Mouse (Mus musculus): Measurements from ENCODE around the gene Gtf2f2. TPM values are rescaled to one million over a fixed set of nuclear protein-coding genes. Genes with fewer than 3 reads are reported as not detected.
A peak's percentile ranks its signal among the peaks of the same experiment; 100 is the strongest.

Gene Gtf2f2
- total RNA-seq (2018; cell fraction: chromatin; rRNA removed) = 10 to 100 TPM; 10.9 to 26.2 (median 18.7) TPM
- 10 to 100 TPM; 19.3 to 26.1 (median 22.2) TPM for total RNA-seq (2018; cell fraction: cytosol; rRNA removed)
- 10 to 100 TPM in 24 of 26 experiments, 1 to 10 TPM in 2; 8.0 to 28.9 (median 15.0) TPM for total RNA-seq (2018; cell fraction: nucleus; rRNA removed)
- 19.5 to 40.8 TPM (median 40.3 TPM) in 3 replicates for polyA plus RNA-seq (2018)

DNA sequence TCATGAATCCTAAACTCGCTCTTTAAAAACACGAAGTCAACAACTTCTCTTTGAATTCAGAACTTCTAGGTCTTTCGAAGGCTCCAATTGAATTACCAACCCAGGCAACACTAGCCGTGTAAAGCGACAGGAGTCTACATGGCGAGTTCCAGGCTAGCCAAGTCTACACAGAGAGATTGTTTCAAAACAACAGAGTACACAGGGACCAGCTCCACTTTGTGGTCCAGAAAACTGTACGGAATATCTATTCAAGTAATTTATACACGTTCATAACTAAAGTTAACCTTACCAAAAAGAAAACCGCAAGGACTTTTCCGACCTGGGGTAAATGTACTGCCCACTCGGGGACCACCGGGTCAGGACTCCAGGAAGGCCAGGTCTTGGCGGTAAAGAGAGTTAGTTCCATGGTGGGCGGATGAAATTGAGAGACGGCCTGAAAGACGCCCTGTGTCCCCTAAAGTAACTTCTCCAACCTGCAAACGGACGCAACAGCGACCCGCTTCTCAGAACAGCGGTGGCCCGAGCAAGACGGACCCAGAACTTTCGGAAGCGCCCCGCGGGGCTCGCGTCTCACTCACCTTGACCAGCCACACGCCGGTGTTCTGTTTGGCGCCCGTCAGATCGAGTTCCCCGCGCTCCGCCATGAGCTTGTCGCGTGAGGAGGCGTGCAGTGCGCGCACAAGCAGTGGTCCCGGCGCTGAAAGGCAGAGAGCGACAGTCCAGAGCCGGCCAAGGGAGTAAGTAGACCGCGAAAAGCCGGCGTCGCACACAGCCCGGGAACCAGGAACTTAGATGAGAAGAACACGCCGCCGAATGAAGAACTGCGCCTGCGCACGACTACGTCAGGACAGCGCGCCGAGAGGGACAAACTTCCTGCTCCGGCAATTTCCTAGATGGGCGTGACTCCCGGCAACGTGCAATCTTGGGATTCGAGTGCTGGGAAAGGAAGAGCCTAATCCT lies at the start of gene Gtf2f2:
Gtf2f2 (minus strand) TSS at position 764 of the 960 bp plus-strand sequence.
- H3K79me2 ChIP-seq (ENCODE audit: inconsistent target) = peaks cover 51% of the 10 kb centered on the region
- WGBS (ENCODE audit: missing documents) = 1% methylated on average over 67 of the region's 67 CpGs
- peak within 1 kb of the TSS; percentile 12; the same call in 1 of the 2 replicates for H3K27ac ChIP-seq
- no peaks in the 10 kb centered on the region for H3K36me3 ChIP-seq (ENCODE audit: inconsistent target)
- peak within 1 kb of the TSS; percentile 86 for H3K4me3 ChIP-seq (ENCODE audit: inconsistent target)

DNA sequence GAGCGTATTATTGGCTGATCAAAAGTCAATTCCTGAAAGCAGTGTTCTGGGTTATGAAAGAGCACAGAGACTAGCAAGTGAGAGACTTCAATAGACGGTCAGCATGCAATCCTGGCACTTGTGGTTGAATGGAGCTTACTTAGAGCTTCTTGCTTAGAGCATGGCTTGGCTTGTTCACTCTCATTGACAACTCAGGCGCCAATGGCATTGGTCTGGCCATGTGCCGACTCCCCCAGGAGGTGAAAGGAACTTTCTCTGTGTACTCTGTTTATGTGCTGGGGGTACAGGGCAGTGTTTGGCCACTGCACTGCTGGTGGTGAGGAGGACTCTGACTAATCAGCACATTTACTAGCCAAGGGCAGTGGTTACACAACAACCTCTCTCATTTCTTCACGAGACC lies 48.8 kb upstream of the Gtf2f2 start:
- no peak overlapping the region for H3K27ac ChIP-seq
- 89% methylated on average over 5 of the region's 5 CpGs for WGBS (ENCODE audit: missing documents)

DNA sequence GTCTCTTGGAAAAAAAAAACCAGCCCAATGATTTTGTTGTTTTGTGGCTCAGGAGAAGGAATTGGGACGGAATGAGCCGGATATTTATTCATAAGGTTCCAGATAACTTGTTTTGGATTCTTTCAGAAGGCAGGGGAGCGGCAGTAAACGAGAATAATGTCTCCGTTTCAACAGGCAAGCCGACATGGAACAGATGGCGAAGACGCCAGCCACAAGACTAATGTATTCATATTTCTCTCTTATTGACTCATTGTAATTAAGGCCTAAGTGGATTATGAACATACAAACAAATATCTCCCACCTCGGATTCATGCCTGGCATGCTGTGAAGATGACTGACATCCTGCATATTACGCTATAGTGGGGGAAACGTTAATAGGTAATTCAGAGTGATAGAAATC lies 43.1 kb upstream of the Gtf2f2 start:
- whole genome bisulfite sequencing (ENCODE audit: missing documents) = 92% methylated on average over 11 of the region's 11 CpGs
- Histone ChIP-seq H3K79me2 (ENCODE audit: inconsistent target) (no peaks in the 10 kb centered on the region), H3K36me3 (ENCODE audit: inconsistent target) (no peaks in the 10 kb centered on the region)

More for the DNA sequence above, 48.8 kb upstream of the Gtf2f2 start:
- Histone ChIP-seq H3K36me3 (ENCODE audit: inconsistent target) (no peaks in the 10 kb centered on the region), H3K4me3 (ENCODE audit: inconsistent target) (no peak overlapping the region), H3K79me2 (ENCODE audit: inconsistent target) (no peaks in the 10 kb centered on the region)

DNA sequence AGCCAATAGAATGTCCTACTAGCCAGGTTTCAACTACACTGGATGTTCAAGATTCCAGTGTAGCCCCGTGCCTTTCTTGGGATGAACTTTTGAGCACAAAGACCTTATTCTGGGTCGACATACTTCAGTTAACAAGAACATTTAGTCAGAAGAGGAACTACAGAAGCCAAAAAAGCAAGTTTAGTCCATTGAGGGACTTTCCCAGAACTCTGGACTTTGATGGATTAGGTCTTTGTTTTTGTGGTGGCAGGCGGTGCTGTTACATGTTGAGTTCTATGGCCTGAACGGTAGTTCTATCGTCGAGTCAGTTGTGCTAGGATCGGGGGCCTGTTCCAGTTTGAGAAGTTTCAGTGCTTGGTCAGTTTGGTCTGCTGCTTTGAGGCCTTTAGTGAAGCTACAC lies 41.3 kb upstream of the Gtf2f2 start:
- no peaks in the 10 kb centered on the region for H3K79me2 ChIP-seq (ENCODE audit: inconsistent target)
- no peaks in the 10 kb centered on the region for H3K36me3 ChIP-seq (ENCODE audit: inconsistent target)
- no peak overlapping the region for H3K4me3 ChIP-seq (ENCODE audit: inconsistent target)
- H3K27ac ChIP-seq = no peak overlapping the region
- WGBS (ENCODE audit: missing documents) = 21% methylated on average over 3 of the region's 7 CpGs

More for the DNA sequence above, 43.1 kb upstream of the Gtf2f2 start:
- Histone ChIP-seq H3K27ac (no peak overlapping the region), H3K4me3 (ENCODE audit: inconsistent target) (no peak overlapping the region)

DNA sequence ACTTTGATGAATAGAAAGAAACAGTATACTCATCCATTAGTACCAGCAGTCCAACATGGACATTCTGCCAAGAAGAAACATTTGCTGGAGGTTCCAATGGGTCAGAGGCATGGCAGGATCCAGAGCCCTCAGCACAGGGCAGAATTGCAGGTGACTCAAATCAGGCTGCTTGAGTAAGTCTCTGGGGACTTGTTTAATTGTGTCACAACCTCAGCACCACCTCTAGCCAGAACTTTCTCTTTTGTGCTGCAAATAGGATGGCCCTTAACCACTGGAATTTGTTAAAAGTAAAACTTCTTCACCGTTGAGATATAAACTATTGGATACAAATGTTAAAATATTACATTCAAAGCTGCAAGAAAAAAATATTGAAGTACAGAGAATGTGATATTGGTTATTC lies 35.1 kb upstream of the Gtf2f2 start:
- no peak overlapping the region for H3K27ac ChIP-seq
- no peaks in the 10 kb centered on the region for H3K36me3 ChIP-seq (ENCODE audit: inconsistent target)
- H3K79me2 ChIP-seq (ENCODE audit: inconsistent target) = no peaks in the 10 kb centered on the region
- 83% methylated on average over 1 of the region's 1 CpGs for WGBS (ENCODE audit: missing documents)
- no peak overlapping the region for H3K4me3 ChIP-seq (ENCODE audit: inconsistent target)

DNA sequence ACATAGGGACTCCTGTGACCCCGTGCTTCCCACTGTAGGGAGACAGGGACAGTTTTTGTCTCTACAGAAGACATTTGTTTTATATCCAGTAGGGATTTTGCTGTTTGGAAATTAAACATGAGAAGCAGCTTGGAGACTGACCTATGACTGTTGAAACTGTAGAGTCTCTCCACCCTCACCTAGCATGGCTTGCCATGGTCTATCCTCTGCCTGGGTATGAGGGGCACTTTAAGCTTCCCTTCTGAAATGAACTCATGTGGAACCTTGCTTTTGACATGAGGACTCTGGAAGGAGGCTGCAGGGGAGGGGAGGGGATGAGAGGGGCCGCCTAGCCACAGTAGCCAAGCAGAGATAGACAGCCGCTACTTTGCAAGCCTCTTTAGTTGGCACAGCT lies 33.5 kb upstream of the Gtf2f2 start:
- Histone ChIP-seq H3K36me3 (ENCODE audit: inconsistent target) (no peaks in the 10 kb centered on the region), H3K4me3 (ENCODE audit: inconsistent target) (no peak overlapping the region), H3K79me2 (ENCODE audit: inconsistent target) (no peaks in the 10 kb centered on the region), H3K27ac (no peak overlapping the region)
- WGBS (ENCODE audit: missing documents) = 92% methylated on average over 3 of the region's 3 CpGs

DNA sequence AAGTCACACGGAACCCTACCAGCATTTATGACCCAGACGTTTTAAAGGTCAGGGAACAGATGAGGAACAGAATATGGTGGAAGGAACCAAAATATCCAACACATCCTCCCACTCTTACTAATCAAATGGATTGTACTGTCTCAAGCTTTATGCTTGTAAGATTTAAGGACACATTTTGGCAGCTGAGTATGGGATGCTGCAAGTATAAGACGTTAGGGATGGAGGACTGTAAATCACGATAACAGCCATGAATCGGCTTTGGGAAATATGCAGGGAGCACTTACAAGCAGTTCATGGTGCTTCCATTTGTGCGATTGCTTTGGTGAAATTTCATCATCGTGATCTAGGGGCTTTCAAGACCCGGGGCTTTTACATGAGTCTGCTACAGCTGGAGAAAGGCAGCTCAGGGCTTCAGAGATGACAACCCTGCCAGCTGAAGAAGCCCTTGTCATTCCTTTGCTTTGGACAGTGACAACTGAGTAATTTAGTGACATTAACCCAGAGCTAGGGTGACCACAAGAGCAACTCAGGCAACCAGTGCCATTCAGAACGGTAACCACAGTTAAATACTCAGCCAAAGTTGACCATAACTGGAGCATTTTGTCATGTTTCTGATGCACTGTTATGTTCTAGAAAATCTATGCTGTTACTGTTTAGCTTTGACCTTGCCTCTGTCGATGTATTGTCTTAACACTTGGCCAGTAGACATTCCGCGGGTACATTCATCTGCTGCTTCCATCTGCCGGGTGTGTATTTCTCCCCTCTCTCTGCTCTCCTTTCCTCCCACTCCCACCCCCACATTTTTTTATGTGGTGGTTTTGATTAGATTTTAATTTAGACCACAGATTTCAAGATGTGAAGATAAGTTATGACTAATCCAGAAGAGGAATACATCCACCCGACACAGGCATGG lies 32.8 kb upstream of the Gtf2f2 start:
- Histone ChIP-seq H3K36me3 (ENCODE audit: inconsistent target) (no peaks in the 10 kb centered on the region), H3K4me3 (ENCODE audit: inconsistent target) (no peak overlapping the region), H3K27ac (no peak overlapping the region), H3K79me2 (ENCODE audit: inconsistent target) (no peaks in the 10 kb centered on the region)
- WGBS (ENCODE audit: missing documents) = 85% methylated on average over 13 of the region's 14 CpGs

DNA sequence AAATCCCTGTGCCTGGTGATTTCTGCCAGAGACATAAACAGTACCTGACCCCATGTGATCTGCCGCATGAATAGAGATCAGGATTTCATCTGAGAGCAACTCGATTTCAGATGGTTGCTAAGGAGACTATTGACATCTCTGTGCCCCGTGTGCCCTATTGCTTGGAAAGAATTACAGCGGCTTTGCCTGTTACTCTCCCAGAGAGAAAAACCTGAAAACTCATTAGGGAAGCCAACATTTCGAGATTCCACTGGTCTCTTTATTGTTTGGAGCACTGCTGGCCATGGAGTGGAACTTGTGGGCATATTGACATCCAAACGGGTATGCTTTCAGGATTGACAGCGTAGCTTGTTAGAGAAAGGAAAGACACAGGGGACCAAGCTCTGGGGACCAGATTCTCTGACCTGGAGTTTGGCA lies 22.6 kb upstream of the Gtf2f2 start:
- Histone ChIP-seq H3K79me2 (ENCODE audit: inconsistent target) (no peaks in the 10 kb centered on the region), H3K27ac (no peak overlapping the region), H3K4me3 (ENCODE audit: inconsistent target) (no peak overlapping the region), H3K36me3 (ENCODE audit: inconsistent target) (no peaks in the 10 kb centered on the region)
- 82% methylated on average over 7 of the region's 7 CpGs for WGBS (ENCODE audit: missing documents)

DNA sequence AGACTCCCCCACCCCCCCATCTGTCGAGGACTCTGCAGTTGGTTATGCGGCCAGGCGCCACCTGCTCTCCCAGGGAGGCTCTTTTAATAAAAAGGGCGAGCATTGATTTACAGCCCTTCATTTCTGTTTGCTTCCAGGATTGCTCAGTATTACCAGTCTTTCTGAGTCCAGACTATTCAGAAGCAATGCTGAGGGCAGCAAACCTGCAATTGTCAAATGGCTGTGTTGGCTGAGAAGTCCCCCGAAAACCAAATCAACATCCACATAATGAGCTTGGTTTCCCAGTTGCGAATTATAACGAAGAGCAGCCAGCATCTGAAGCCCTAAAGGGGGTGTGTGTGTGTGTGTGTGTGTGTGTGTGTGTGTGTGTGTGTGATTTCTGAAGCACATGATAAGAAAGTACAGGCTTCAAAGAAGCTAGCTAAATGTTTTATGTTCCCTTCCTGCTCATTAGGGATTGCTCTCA lies 22.0 kb upstream of the Gtf2f2 start:
- Histone ChIP-seq H3K27ac (no peak overlapping the region), H3K36me3 (ENCODE audit: inconsistent target) (no peaks in the 10 kb centered on the region), H3K4me3 (ENCODE audit: inconsistent target) (no peak overlapping the region), H3K79me2 (ENCODE audit: inconsistent target) (no peaks in the 10 kb centered on the region)
- 83% methylated on average over 7 of the region's 7 CpGs for WGBS (ENCODE audit: missing documents)

DNA sequence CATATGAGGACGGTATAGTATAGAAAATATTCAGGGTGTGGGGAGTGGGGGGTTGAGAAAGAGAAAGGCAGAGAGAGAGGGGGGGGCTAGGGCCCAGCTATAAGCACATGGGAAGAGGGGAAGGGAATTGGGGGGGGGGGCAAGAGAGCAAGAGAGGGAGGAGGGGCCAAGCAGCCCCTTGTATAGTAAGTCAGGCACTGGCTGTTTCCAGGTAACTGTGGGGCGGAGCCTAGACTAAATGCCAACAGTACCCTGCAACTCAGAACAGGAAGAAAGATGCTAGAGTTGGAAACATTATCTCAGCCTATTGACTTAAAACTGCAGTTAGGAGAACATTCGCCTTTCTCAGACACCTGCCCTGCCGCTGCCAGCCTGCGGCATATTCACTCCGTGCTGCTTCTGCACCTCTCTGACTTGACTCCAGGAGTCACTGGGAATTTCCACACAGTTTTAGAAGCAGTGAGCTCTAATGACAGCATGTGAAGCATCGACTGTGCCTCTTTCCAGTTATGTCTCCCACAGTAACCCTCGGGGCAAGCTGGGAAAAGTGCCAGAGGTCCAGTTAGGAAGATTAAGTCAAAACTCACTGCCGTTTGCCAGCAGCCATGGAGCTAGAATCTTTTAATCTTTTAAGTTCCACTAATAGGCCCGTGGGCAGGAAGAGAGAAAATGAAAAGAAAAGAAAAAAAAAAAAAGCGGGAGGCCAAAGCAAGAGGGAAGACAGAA lies 20.6 kb upstream of the Gtf2f2 start:
- Histone ChIP-seq H3K4me3 (ENCODE audit: inconsistent target) (no peak overlapping the region), H3K79me2 (ENCODE audit: inconsistent target) (no peaks in the 10 kb centered on the region), H3K27ac (no peak overlapping the region), H3K36me3 (ENCODE audit: inconsistent target) (no peaks in the 10 kb centered on the region)
- WGBS (ENCODE audit: missing documents) = 74% methylated on average over 10 of the region's 11 CpGs

DNA sequence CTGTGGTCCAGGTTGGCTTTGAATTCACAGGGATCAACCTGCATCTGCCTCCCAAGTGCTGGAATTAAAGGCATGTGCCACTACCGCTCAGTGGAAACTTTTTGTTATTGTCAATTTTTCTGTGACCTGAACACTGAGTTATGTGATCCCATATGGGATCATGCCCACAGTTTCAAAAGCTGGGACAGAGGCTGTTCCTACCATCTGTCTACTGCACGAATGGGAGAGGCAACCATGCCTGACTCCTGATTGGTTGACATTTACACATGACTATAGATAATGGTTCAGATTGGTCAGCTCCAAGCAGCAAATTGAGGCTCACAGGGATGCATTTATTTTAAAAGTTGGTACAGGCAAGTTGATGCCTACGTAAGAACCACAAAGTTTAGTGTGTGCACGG lies 14.0 kb upstream of the Gtf2f2 start:
- Histone ChIP-seq H3K79me2 (ENCODE audit: inconsistent target) (no peaks in the 10 kb centered on the region), H3K4me3 (ENCODE audit: inconsistent target) (no peak overlapping the region), H3K27ac (no peak overlapping the region), H3K36me3 (ENCODE audit: inconsistent target) (no peaks in the 10 kb centered on the region)
- 98% methylated on average over 4 of the region's 4 CpGs for WGBS (ENCODE audit: missing documents)

DNA sequence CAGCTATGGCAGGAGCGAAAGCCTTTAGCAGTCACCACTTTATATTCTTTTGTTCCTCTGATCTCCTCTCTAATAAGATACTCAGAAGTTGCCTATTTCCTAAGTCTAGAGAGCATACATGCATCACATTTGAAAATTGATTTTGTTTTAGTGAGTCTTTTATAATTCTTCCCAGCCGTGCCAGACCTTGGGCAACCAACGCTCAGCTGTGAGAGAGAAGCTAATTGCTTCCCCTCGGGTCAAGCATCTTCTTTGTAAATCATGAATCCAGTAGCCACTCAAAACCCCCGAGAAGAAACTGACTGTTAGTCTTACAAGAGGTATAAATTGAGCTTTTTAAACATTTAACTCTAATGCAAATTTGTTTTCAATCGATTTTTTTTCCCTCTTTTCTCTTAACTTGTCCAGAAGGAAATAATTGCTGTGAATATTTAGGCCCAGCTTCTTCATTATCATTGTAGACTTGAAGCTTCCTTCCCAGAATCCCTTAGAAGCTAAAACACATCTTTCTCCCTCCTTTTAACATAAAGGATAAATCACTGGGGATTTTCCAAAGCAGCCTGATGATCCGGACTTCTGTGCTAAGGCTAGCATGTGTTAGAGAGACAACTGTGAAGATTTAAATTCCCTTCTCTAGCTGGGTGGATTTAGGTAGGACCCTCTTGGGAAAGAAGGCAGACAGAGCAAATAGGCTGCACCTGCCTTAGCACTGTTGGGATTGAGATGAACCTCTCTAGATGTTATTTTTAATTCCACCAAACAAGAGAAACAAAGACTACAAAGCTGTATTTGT lies 10.5 kb upstream of the Gtf2f2 start:
- Histone ChIP-seq H3K27ac (no peak overlapping the region), H3K4me3 (ENCODE audit: inconsistent target) (no peak overlapping the region), H3K79me2 (ENCODE audit: inconsistent target) (no peaks in the 10 kb centered on the region), H3K36me3 (ENCODE audit: inconsistent target) (no peaks in the 10 kb centered on the region)
- 87% methylated on average over 7 of the region's 7 CpGs for WGBS (ENCODE audit: missing documents)

DNA sequence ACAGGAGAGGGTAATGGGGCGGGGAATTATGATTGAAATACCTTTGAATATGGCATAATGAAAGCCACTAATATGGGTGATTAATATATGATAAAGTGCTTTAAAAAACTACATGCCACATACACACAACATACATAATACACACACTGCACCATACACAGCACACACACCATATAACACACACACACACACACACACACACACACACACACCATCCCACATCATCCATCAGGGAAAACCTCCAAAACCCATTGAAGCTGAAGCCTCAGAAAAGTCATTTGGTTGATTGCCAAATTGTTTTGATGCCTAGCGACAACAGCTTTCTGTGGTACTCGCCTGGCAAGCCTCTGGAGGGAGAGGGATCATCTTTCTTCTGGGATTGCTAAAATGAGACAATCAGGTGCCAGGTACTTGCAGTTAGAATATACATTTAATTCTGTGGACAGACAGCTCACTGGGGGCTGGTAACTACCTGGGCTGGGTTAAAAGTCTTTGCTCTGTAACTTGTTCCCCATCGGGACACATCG lies 9.7 kb upstream of the Gtf2f2 start:
- Histone ChIP-seq H3K79me2 (ENCODE audit: inconsistent target) (no peaks in the 10 kb centered on the region), H3K27ac (no peak overlapping the region), H3K36me3 (ENCODE audit: inconsistent target) (no peaks in the 10 kb centered on the region), H3K4me3 (ENCODE audit: inconsistent target) (no peak overlapping the region)
- WGBS (ENCODE audit: missing documents) = 97% methylated on average over 5 of the region's 5 CpGs

Data from macrophage (primary cell).